Mouse (Mus musculus) neural tube, embryonic 14.5 days (tissue): ENCODE measurements at regions not wholly inside any gene's neighbourhood (a gene's known extent, or its start where the extent isn't known, plus 50 kb on each side); places are given as distances from the start of the nearest gene placed in this dataset.
A peak's percentile ranks its signal among the peaks of the same experiment; 100 is the strongest.

ENCODE experiments used
- ATAC-seq: fragments of 200-750 bp; cut with Nextera tagmentation; 2 replicates; pipeline ENCODE4 v1.8.0; 2017; ENCODE audit warnings: low read depth, mild to moderate bottlenecking, moderate TSS enrichment, moderate library complexity
- H3K27ac ChIP-seq: fragments of 300-500 bp; sonication (generic); 2 replicates; pipeline ENCODE4 v1.5.1; 2014; ENCODE audit warnings: low read depth, mild to moderate bottlenecking, control low read depth, low read length, moderate library complexity, mixed read lengths
- H3K27me3 ChIP-seq: fragments of 300-500 bp; sonication (generic); 2 replicates; pipeline ENCODE4 v1.6.1; 2014; ENCODE audit warnings: low read length; ENCODE audit not compliant: control insufficient read depth, insufficient read depth
- H3K36me3 ChIP-seq: fragments of 300-500 bp; sonication (generic); 2 replicates; pipeline ENCODE4 v1.6.1; 2014; ENCODE audit warnings: low read length, mixed read lengths; ENCODE audit not compliant: control insufficient read depth, insufficient read depth
- H3K4me1 ChIP-seq: fragments of 300-500 bp; sonication (generic); 2 replicates; pipeline ENCODE4 v1.6.1; 2014; ENCODE audit warnings: low read length; ENCODE audit not compliant: control insufficient read depth, insufficient read depth
- H3K4me2 ChIP-seq: fragments of 300-500 bp; sonication (generic); 2 replicates; pipeline ENCODE4 v1.6.1; 2014; ENCODE audit warnings: mild to moderate bottlenecking, low read depth, low read length, control low read depth
- H3K4me3 ChIP-seq: fragments of 300-500 bp; sonication (generic); 2 replicates; pipeline ENCODE4 v1.5.1; 2014; ENCODE audit warnings: low read depth, low read length, control low read depth, mixed read lengths
- H3K9ac ChIP-seq: fragments of 300-500 bp; sonication (generic); replicated peaks from 2 replicates; pipeline ENCODE4 v1.6.1; 2014; ENCODE audit warnings: low read depth, mild to moderate bottlenecking, control low read depth, low read length, mixed read lengths
- H3K9me3 ChIP-seq: fragments of 300-500 bp; sonication (generic); 2 replicates; pipeline ENCODE4 v1.6.1; 2016; ENCODE audit warnings: low read length; ENCODE audit not compliant: control insufficient read depth
- WGBS: fragments of 180-500 bp; shearing (Covaris S2); extraction: QIAGEN DNeasy Blood & Tissue Kit; methylation state at CpG from one replicate; pipeline ENCODE4 v1.1.7; 2014; 5-methylcytosine and 5-hydroxymethylcytosine counted together

DNA sequence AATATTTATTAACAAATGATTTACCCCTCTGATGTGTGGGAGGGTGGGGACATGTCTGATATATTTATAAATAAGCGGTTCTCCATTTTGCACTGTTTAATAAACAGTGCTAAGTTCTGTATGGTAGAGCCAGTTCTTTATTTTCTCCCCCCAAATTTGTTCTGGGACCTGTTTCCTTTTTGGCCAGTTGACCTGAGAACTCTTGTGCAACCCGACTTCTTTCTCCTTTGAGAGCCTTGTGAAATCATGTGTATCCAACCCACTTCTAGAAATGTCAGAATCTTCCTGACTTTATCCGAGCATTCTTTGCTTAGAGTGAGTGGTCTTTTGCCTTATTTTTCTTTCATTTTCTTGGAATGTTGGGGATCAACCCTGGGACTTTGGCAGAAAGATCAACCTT, 102.6 kb upstream of the Tgfbr2 start:
- H3K9ac ChIP-seq = no peak overlapping the region
- H3K36me3 ChIP-seq = no peaks in the 10 kb centered on the region
- no peak overlapping the region for H3K4me2 ChIP-seq
- ATAC-seq = no peak
- 91% methylated on average over 3 of the region's 3 CpGs for WGBS
- no peak overlapping the region for H3K4me3 ChIP-seq
- no peaks in the 10 kb centered on the region for H3K27me3 ChIP-seq
- no peaks in the 10 kb centered on the region for H3K4me1 ChIP-seq
- H3K9me3 ChIP-seq = no peaks in the 10 kb centered on the region
- no peak overlapping the region for H3K27ac ChIP-seq

DNA sequence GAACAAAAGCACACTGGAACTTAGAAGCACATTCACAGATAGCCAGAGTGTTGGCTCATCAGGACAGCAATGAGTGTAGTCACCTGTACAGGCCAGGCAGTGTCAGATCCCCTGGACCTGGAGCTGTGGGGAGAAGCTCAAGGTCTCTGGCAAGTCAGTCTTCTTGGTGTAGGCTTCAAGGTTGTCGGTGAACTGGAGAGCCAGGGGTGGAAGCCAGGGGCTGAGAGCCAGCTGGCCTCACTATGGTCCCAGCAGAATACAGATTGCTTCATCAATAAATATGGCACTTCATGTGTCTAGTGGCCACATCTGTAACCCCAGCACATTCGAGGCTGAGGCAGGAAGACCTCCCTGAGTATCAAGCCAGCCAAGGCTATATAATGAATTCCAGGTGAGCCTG, 101.0 kb upstream of the Tgfbr2 start:
- ATAC-seq = no peak
- no peak overlapping the region for H3K4me2 ChIP-seq
- H3K4me1 ChIP-seq = no peaks in the 10 kb centered on the region
- H3K27me3 ChIP-seq = no peaks in the 10 kb centered on the region
- H3K27ac ChIP-seq = no peak overlapping the region
- no peak overlapping the region for H3K9ac ChIP-seq
- 80% methylated on average over 2 of the region's 2 CpGs for WGBS
- H3K36me3 ChIP-seq = no peaks in the 10 kb centered on the region
- no peaks in the 10 kb centered on the region for H3K9me3 ChIP-seq
- no peak overlapping the region for H3K4me3 ChIP-seq

DNA sequence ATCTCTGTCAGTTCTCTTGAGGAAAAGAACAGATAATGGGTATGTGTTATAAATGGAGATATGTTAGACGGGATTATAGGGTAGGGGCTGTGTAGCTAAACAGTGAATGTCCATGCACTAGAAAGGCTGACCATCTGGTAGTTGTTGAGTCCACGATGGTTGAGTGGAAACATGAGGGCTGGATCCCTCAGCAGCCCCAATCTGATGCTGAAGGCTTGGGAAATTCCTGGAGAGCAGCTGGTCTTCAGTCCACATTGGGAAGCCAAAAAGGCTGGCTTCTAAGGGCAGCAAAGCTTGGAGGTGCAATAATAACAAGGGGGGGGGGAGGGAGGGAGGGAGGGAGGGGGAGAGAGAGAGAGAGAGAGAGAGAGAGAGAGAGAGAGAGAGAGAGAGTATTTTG, 97.3 kb upstream of the Tgfbr2 start:
- H3K9me3 ChIP-seq = no peaks in the 10 kb centered on the region
- H3K4me2 ChIP-seq = no peak overlapping the region
- no peak overlapping the region for H3K27ac ChIP-seq
- no peaks in the 10 kb centered on the region for H3K27me3 ChIP-seq
- no peaks in the 10 kb centered on the region for H3K4me1 ChIP-seq
- H3K4me3 ChIP-seq = no peak overlapping the region
- no peaks in the 10 kb centered on the region for H3K36me3 ChIP-seq
- H3K9ac ChIP-seq = no peak overlapping the region
- 93% methylated on average over 2 of the region's 2 CpGs for WGBS
- ATAC-seq = no peak

DNA sequence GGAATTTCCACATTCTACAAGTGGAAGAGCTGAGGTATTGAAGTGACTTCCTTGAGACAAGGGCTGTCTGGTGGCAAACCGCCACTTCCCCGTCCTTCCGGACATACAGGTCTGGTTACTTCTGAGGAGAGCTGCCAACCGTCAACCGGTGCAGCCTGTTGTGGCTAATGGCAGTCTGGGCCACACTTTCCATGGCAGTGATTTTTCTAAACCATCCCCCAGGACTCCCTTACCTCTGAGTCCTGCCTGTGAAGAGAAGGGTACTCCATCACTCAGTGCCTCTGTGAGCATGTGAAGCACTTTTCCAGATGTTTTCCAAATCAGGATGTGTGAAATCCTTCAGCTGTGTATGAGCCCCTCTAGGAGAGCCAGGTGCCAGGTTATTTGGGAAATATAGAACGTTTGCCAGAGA, 95.3 kb upstream of the Tgfbr2 start:
- no peak overlapping the region for H3K27ac ChIP-seq
- H3K4me1 ChIP-seq = no peaks in the 10 kb centered on the region
- no peak overlapping the region for H3K9ac ChIP-seq
- no peak overlapping the region for H3K4me3 ChIP-seq
- ATAC-seq = no peak
- H3K27me3 ChIP-seq = no peaks in the 10 kb centered on the region
- 82% methylated on average over 6 of the region's 6 CpGs for WGBS
- H3K9me3 ChIP-seq = no peaks in the 10 kb centered on the region
- no peaks in the 10 kb centered on the region for H3K36me3 ChIP-seq
- no peak overlapping the region for H3K4me2 ChIP-seq

DNA sequence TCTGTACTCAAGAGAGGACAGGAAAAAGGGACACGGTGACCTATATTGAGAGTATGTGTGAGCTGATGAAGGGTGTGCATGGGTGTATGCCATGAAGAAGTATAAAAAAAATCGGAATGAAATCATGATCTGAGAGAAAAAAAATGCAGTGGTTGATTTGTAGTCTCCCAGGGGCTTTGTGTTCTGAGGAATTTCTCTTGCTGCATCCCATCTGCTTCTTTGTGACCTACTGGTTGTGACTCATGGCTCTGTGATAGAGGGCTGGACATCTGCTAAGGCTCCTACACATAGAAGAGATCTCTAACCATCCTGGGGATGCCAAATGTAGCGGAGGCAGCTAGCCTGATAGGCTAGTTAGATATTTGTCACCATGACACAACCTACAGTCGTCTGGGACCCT, 92.3 kb upstream of the Tgfbr2 start:
- Histone ChIP-seq H3K4me2 (no peak overlapping the region), H3K4me1 (no peaks in the 10 kb centered on the region), H3K9ac (no peak overlapping the region), H3K27ac (no peak overlapping the region), H3K9me3 (no peaks in the 10 kb centered on the region), H3K27me3 (no peaks in the 10 kb centered on the region), H3K36me3 (no peaks in the 10 kb centered on the region), H3K4me3 (no peak overlapping the region)
- 86% methylated on average over 4 of the region's 4 CpGs for WGBS
- ATAC-seq = no peak

GRCm38 (mm10) chr9:116263833-116264232, 88.7 kb upstream of the Tgfbr2 start:
- Histone ChIP-seq H3K4me3 (no peak overlapping the region), H3K9me3 (no peaks in the 10 kb centered on the region), H3K36me3 (no peaks in the 10 kb centered on the region), H3K27ac (no peak overlapping the region), H3K4me1 (no peaks in the 10 kb centered on the region), H3K27me3 (no peaks in the 10 kb centered on the region), H3K4me2 (no peak overlapping the region), H3K9ac (no peak overlapping the region)
- ATAC-seq = no peak
- WGBS = 83% methylated on average over 7 of the region's 7 CpGs

DNA sequence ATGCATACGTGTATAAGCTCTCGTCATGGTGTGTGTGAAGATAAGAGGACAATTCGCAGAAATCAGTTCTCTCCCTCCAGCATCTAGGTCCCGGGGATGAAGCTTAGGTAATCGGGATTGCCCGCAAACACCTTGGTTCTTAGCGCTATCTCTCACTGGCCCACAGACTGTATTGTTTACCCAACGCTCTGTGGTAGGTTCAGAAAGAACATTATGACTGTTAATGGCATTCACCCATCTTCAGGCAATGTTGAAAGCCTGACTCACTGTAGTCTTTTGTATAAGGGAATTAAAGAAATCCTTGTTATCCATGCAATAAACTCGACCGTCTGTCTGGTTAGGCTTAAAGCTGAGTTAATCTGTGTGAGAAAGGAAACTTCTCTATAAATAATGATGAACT, 84.4 kb upstream of the Tgfbr2 start:
- H3K9ac ChIP-seq = no peak overlapping the region
- no peak overlapping the region for H3K4me3 ChIP-seq
- H3K4me2 ChIP-seq = no peak overlapping the region
- 80% methylated on average over 10 of the region's 10 CpGs for WGBS
- no peaks in the 10 kb centered on the region for H3K27me3 ChIP-seq
- no peaks in the 10 kb centered on the region for H3K9me3 ChIP-seq
- no peak for ATAC-seq
- H3K27ac ChIP-seq = no peak overlapping the region
- H3K4me1 ChIP-seq = no peaks in the 10 kb centered on the region
- H3K36me3 ChIP-seq = no peaks in the 10 kb centered on the region

DNA sequence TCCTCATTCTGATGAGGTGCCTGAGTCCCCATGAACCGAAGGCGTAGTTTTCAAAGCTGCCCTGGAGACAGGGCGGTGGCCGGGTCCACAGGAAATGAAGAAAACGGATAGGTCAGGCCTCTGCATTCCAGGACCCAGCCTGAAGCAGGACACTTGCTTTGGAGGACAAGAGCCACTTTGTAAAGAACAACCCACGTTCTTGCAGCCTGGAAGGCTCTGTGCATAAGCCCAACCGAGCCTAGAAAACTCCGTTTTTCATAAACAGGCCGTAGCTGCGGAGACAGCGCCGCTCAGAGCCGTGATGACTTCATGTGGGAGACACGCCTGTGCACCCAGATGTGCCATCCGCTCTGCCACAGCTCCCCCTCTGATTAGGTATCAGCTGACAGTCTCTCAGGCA, 78.4 kb upstream of the Tgfbr2 start:
- ATAC-seq = no peak
- Histone ChIP-seq H3K4me3 (no peak overlapping the region), H3K9ac (no peak overlapping the region), H3K9me3 (no peaks in the 10 kb centered on the region), H3K36me3 (no peaks in the 10 kb centered on the region), H3K4me1 (no peaks in the 10 kb centered on the region), H3K27me3 (no peaks in the 10 kb centered on the region), H3K4me2 (no peak overlapping the region), H3K27ac (peak overlapping the region; percentile 57; the same call in 1 of the 2 replicates)
- 73% methylated on average over 15 of the region's 15 CpGs for WGBS

GRCm38 (mm10) chr9:116252788-116253187, 77.6 kb upstream of the Tgfbr2 start:
- no peak overlapping the region for H3K4me2 ChIP-seq
- no peaks in the 10 kb centered on the region for H3K4me1 ChIP-seq
- H3K9ac ChIP-seq = no peak overlapping the region
- no peaks in the 10 kb centered on the region for H3K9me3 ChIP-seq
- no peak overlapping the region for H3K4me3 ChIP-seq
- no peaks in the 10 kb centered on the region for H3K36me3 ChIP-seq
- H3K27me3 ChIP-seq = no peaks in the 10 kb centered on the region
- ATAC-seq = no peak
- H3K27ac ChIP-seq = peak overlapping the region; percentile 66; the same call in 1 of the 2 replicates
- 82% methylated on average over 8 of the region's 8 CpGs for WGBS

DNA sequence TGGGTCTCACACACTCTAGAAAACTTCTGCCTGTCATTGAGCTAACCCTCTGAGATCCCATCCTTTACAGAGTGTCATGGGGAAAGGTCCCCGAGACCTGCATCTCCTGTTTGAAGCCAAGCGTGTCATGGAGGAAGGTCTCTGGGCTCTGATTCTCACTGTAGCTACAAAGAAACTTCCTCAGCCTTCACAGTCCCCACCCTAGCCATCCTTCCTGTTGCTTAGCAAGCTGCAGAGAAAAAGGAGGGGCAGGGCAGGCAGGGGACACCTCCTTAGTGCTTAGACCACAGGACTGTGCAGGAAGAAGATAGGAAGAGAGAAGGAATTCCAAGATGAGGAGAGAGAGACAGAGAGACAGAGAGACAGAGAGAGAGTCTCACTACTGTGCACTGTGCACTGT, 74.6 kb upstream of the Tgfbr2 start:
- H3K9me3 ChIP-seq = no peaks in the 10 kb centered on the region
- H3K9ac ChIP-seq = no peak overlapping the region
- H3K36me3 ChIP-seq = no peaks in the 10 kb centered on the region
- H3K4me1 ChIP-seq = no peaks in the 10 kb centered on the region
- 84% methylated on average over 2 of the region's 2 CpGs for WGBS
- no peak overlapping the region for H3K27ac ChIP-seq
- no peak for ATAC-seq
- H3K4me3 ChIP-seq = no peak overlapping the region
- H3K4me2 ChIP-seq = no peak overlapping the region
- H3K27me3 ChIP-seq = no peaks in the 10 kb centered on the region
